Mouse (Mus musculus) T-helper 17 cell (primary cell): ENCODE measurements around the gene Pcdh8.

ENCODE experiments used
- in situ Hi-C, 2 experiments: fragments of 300-600 bp; cut with MboI, MseI; formaldehyde crosslinking; loops; 1 replicate in 1 of 2; 2 replicates in 1 of 2; pipeline ENCODE4 v1.15.1; 2025; ENCODE audit warnings: high pct_unique_total_duplicates in 2 of 2

The Pcdh8 gene

GRCm38 (mm10) chr14:79771094-79771535 is at the start of gene Pcdh8:
Gene Pcdh8, minus strand, starts transcription at chr14:79771312.
- in situ Hi-C loops = no loop called here

DNA sequence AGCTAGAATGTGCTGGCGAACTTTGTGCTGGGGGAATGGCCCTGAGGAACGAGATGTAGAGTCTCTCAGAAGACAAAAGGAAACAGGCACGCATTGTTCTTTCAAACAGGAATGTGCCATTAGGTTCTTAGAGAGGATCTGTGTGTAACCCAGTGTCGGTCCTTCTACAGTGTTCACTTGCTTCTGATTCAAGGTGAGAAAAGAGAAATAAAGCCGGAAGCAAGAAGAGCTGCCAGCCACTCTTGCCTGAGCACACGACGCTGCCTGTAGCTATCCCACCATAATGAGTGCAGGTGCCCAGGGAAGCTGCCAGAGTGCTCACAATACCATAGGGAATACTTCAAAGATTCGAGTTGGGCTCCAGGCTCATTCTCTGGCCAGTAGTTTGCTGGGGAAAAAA is 43.6 kb upstream of the Pcdh8 start:
- in situ Hi-C loops = no loop called here

DNA sequence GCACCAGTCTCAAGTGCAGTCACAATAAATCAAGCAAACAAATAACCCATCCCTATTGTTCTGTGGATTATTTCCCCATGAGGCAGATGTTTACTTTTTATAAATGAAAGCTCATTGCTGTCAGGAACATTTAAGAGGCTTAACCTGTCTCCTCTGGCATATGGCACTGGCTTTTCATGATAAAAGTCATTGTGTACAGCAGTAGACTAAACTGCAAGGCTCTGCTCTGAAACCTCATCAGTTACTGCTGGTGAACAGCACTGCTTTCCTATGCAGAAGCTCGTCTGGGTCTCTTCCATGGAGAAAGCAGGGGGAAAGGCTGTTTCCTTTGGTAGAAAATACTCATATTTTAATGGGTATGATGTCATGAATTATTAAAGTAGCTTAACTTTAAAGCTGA is 43.0 kb upstream of the Pcdh8 start:
- in situ Hi-C loops = no loop called here

GRCm38 (mm10) chr14:79793179-79793578 is 22.1 kb upstream of the Pcdh8 start:
- in situ Hi-C loops = no loop called here

DNA sequence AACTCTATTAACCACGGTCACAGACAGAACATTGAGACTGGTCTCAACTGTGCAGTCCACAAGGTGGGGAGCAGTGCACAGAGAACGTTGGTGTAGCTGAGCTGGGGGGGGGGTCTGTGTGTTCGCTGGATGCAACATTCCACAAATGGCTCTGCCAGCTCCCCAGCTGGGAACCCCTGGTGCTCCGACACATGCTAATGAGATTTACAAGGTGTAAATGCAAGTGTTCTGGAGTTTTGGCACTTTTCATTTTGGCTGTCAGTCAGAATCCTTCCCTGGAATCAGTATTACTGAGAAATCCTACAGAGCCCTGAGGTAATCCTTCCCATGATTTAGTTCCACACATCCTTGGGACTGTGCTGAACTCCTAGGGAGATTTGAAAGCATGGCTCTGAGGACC is 18.4 kb upstream of the Pcdh8 start:
- in situ Hi-C loops = loop anchor here in 1 of 2 experiments (5.0 kb wide), 1 partner anchor 48 kb away; no protein-coding TSS in a partner anchor

- in situ Hi-C loops = loop anchor here in 1 of 2 experiments (5.0 kb wide), 1 partner anchor 49 kb away; no protein-coding TSS in a partner anchor
These were observed 17.6 kb upstream of the Pcdh8 start for GRCm38 (mm10) chr14:79788656-79789204.

GRCm38 (mm10) chr14:79787918-79788317 is 16.8 kb upstream of the Pcdh8 start:
- in situ Hi-C loops = loop anchor here in 1 of 2 experiments (5.0 kb wide), 1 partner anchor 49 kb away; no protein-coding TSS in a partner anchor

- in situ Hi-C loops = loop anchor here in 1 of 2 experiments (5.0 kb wide), 1 partner anchor 52 kb away; no protein-coding TSS in a partner anchor
These were observed 14.3 kb upstream of the Pcdh8 start for GRCm38 (mm10) chr14:79785400-79785799.

GRCm38 (mm10) chr14:79780889-79781288 is 9.8 kb upstream of the Pcdh8 start:
- in situ Hi-C loops = no loop called here

DNA sequence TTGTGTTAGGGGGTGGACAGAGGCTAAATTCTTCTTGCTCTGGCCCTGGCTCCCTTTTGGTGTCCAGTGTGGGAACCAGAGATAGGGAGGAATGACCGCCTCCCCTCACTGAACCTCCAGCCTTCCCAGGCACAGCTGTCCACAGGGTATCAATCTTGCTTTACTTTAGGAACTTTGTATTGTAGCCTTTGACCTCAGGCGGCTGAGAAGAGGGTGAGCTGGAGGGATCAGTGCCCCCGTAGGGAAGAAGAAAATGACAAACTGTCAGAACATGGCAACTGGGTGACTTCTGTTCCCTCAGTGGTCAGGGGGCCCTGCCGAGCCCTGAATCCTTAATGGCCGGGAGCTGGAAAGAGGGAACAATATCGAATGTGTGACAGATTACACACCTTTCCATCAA is 9.2 kb upstream of the Pcdh8 start:
- in situ Hi-C loops = no loop called here

DNA sequence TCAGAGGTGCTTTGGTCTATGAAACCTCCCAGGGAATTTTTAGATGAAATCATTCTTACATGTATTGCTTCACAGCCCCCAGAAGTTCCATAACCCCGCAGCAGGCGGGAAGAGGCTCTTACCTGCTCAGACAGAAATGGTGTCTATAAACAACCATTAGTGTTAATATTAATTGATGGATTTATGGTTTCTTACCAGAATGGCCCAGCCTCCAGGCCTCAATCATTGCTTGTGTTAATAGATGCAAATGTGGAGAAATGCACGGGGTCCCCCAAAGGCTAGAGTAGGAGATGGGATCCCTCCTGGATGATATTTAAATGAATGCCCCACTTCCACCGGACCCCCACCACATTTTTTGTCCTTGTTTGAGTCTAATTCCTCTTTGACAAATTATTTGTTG is 8.7 kb upstream of the Pcdh8 start:
- in situ Hi-C loops = no loop called here

DNA sequence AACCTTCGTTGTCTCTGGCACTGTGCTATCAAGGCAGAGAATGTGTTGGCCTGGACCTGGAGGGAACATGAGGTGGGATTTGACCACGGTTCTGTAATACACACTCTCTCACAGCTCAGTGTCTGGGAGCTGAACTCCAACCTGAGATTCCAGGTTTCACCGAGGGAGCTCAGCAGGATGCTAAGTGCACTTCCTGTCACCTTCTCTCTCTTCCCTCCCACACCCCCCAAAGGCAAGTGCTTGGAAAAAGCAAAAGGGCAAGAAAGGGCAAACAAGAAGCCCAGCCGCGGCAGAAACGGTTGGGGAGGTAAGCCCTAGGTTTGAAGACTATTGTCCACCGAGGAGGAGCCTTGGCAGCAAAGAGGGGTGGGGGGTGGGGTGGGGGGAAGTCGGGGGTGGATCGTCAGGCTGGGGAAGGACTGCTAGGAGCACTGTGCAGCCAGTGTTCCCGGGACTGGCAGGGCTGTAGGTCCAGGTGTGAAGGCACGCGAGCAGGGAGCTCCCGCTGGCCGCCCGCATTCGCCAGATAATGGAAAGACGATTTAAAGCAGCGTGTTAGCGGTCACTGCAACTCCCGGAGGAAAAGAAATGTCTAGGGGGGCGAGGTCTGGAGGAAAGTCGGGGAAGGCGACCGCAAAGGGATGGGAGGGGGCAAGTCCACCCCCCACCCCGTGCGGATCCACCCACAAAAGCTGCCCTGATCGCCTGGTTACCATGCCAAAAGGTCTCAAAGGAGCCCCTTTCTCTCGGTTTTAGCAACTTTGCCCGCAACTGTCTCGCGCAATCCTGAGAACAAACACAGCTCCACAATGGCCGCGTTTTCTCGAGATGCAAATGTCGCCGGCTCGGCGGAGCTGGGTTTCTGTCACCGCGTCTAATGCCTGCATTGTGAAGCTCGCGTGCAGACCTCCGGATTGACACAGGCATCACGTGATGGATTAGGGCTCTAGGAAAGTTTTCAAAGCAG is 2.6 kb upstream of the Pcdh8 start:
- in situ Hi-C loops = no loop called here

DNA sequence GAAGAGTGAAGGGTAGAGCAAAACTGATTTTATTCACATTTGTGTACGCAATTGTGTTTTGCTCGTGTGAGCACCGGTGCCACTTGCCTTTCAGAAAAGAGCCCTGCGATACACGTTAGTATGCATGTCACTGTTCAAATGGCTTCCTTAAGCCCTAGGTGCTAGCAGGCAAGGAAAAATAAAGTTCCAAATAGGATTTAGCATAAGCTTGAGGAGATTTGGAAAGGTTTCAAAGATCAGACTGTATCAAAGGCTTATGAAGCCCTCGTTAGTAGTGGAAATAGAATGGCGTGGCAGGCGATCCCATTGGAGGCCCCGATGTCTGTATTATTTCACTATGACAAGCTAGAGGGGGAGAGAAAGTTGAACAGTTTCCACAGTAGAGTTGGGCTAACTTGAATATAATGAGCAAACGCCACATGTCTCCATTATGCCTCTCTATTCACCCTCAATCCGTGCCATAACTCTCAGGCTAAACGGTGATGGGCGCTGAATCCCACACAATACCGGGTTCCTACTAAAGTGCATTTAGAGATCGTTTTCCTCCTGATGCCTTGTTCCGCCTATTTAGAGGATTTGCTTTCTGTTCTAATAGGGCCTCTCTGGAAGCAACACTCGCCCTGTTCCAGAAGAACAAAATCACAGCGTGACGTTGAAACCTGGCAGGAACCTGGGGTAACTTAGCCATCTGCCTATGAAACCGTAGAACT is 845 bp upstream of the Pcdh8 start:
- in situ Hi-C loops = no loop called here

- in situ Hi-C loops = no loop called here
These were observed 612 bp downstream of the Pcdh8 start for GRCm38 (mm10) chr14:79770306-79771093.

DNA sequence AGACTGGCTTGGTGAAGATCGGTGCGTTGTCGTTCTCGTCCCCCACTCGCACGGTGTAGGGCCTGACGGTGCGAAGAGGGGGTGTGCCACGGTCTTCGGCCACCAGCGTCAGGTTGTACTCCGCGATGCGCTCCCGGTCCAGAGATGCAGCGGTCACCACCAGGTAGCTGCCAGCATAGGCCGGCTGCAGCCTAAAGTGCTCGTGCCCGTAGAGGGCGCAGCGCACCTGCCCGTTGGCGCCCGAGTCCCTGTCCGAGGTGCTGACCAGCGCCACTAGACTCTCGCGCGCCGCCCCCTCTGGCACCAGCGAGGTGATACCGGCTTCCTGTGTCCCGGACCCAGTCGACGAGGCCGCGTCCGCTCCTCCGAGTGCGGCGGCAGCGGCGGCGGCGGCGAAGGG is 1.5 kb downstream of the Pcdh8 start:
- in situ Hi-C loops = no loop called here

DNA sequence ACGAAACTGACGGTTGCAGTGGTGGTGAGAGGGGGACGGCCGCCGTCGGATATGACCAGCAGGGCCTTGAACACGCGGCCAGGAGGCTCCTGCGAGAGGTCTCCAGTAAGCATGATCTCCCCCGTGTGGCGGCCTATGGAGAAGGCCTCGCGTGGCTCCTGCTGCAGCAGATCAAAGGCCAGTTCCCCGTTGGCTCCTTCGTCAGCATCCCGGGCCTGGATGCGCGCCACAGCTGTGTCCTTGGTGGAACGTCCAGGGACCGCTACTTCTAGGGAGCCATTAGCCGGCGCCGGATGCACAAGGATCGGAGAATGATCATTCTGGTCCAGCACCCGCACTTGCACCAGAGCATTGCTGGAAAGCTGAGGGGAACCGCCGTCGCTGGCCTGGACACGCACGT is 2.1 kb downstream of the Pcdh8 start:
- in situ Hi-C loops = no loop called here

DNA sequence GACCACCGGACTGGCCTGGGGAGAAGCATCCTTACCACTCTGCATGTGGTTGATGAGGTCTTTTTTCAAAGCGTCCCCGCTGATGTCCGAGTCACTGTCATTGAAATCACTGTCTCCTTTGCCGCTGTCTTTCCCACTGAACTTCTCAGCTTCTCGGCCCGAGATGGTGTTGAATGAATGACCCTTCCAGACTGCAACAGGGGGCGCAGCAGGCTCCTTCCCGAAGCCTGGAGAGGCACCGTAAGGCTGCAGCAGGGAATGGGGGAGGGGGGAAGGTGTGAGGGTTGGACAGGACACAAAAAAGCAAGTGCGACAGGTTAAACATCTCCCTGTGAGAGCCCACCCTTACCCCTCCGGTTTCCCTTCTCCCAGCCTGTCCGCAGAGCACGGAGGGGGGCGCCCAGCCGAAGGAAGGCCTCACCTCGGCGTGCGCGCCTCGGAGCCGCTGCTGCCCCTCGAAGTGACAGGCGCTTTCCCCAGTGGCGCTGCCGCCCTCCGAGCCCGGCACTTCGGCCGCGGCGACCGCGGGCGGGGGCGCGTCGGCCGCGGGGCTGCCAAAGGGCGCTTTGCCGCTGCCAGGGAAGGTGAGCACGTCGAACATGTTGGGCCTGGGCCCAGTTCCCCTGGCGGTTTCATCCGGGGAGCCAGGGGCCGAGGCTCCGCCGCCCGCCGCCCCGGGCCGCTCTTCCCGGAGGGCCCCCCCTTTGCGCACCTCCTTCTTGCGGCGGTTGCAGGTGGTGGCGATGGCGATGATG is 2.9 kb downstream of the Pcdh8 start:
- in situ Hi-C loops = no loop called here

DNA sequence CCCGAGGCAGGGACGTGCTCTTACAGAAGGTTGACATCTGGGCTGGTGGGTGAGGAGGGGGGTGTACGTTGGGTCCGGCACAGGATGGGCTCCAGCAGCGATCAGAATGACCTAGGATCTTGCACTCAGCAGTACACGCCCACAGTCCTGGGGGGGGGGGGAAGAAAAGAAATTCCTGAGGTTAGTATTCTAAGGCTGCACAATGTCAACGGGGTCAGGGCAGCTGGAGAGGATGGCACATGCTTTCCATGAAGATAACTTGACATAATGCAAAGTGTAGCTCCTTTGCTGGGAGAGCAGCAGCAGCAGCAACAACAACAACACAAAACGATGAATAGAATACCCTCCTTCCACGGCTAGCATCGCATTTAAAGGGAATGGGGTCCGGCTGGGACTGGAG is 3.5 kb downstream of the Pcdh8 start:
- in situ Hi-C loops = no loop called here

GRCm38 (mm10) chr14:79765196-79765765 is 5.8 kb downstream of the Pcdh8 start:
- in situ Hi-C loops = no loop called here

- in situ Hi-C loops = no loop called here
These were observed 16.4 kb downstream of the Pcdh8 start for GRCm38 (mm10) chr14:79754601-79755222.
